Mouse (Mus musculus) ES-E14 (cell line): ENCODE data around the gene Maz.

Experiments
- CHD2 ChIP-seq: IDR thresholded peaks from 2 replicates; pipeline ENCODE4 v1.6.1; 2014; ENCODE audit warnings: mild to moderate bottlenecking, low read depth, low read length, inconsistent platforms
- MAFK ChIP-seq: IDR thresholded peaks from 2 replicates; pipeline ENCODE4 v1.6.1; 2014; ENCODE audit warnings: mild to moderate bottlenecking, low read depth, low read length, inconsistent platforms; ENCODE audit not compliant: insufficient read depth
- ZNF384 ChIP-seq: IDR thresholded peaks from 2 replicates; pipeline ENCODE4 v1.6.1; 2012; ENCODE audit warnings: low read depth, low read length, inconsistent platforms

DNA sequence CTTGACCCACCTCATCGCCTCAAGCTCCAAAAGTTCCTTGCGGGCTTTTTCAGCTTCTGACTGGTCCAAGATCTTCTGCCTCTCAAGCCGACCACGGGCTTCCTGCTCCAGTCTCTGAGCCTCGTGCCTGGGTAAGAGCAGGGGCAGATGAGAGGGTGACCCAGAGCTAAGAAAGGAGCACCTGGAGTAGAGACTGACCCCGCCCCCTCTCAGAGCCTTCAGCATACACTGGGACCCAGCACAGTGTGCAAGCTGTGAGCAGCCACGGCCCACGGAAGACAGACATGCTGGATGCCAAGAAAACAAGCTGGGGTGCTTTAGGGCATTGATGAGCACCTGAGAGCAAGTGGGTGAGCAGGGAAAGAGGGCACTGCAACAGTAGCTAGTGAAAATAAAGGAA, 38.0 kb downstream of the Maz start:
- TF ChIP-seq MAFK (no peak), CHD2 (no peak), ZNF384 (no peak)
